Mouse (Mus musculus) kidney, adult 2 months (tissue): Measurements from ENCODE around the gene Capn15. TPM values are rescaled to one million over a fixed set of nuclear protein-coding genes. Genes with fewer than 3 reads are reported as not detected.

ENCODE experiments used
- DNase-seq: peaks from one replicate; pipeline ENCODE4 v3.0.0; 2021
- H3K27ac ChIP-seq: fragments of 200-500 bp; 2 replicates; pipeline ENCODE4 v1.5.1; 2012; ENCODE audit warnings: low read depth, low read length, control low read depth, inconsistent platforms; ENCODE audit not compliant: insufficient read depth
- H3K27me3 ChIP-seq: fragments of 200-500 bp; replicated peaks from 2 replicates; pipeline ENCODE4 v1.6.1; 2012; ENCODE audit warnings: mild to moderate bottlenecking, moderate library complexity, low read length, inconsistent platforms; ENCODE audit not compliant: control insufficient read depth, insufficient read depth
- H3K36me3 ChIP-seq: fragments of 200-500 bp; 2 replicates; pipeline ENCODE4 v1.6.1; 2012; ENCODE audit warnings: mild to moderate bottlenecking, moderate library complexity, low read length, inconsistent platforms; ENCODE audit not compliant: control insufficient read depth, insufficient read depth
- H3K4me1 ChIP-seq: fragments of 200-500 bp; 2 replicates; pipeline ENCODE4 v1.6.1; 2011; ENCODE audit warnings: low read length; ENCODE audit not compliant: control insufficient read depth, insufficient read depth
- H3K4me3 ChIP-seq: fragments of 200-500 bp; 2 replicates; pipeline ENCODE4 v1.5.1; 2011; ENCODE audit warnings: mild to moderate bottlenecking, low read depth, low read length, control low read depth; ENCODE audit not compliant: insufficient read depth
- CTCF ChIP-seq: fragments of 200-500 bp; conservative IDR thresholded peaks from 2 replicates; pipeline ENCODE4 v1.5.1; 2011; ENCODE audit warnings: low read depth, mild to moderate bottlenecking, control low read depth, low read length, moderate library complexity, mixed read lengths; ENCODE audit not compliant: insufficient read depth, insufficient read length
- POLR2A ChIP-seq: fragments of 200-500 bp; IDR thresholded peaks from one replicate; pipeline ENCODE4 v1.6.1; 2011; ENCODE audit warnings: low read depth, low read length, control low read depth
- WGBS: fragments of 180-500 bp; shearing (Covaris S2); methylation state at CpG from one replicate; pipeline ENCODE4 v1.1.7; 2018; 5-methylcytosine and 5-hydroxymethylcytosine counted together
- polyA plus RNA-seq: library from polyadenylated mRNA; depleted of rRNA; stranded (reverse); fragments of >200 nt; gene quantifications from 2 replicates; pipeline ENCODE4 v1.2.3, GENCODE M21; 2012

Gene Capn15
- polyA plus RNA-seq, 1 experiment: 24.0 TPM

GRCm38 (mm10) chr17:25919786-25920642 is 65.6 kb downstream of the Capn15 start:
- peak; percentile 100 for DNase-seq
- 0 out of 2 replicates have a peak, but pooled peaks have one; percentile 3 for TF ChIP-seq CTCF
- TF ChIP-seq POLR2A: peak; percentile 19
- Histone ChIP-seq H3K27ac (peak overlapping the region; percentile 96), H3K27me3 (no peaks in the 10 kb centered on the region), H3K4me3 (peak overlapping the region; percentile 71), H3K36me3 (no peaks in the 10 kb centered on the region), H3K4me1 (peaks cover 4% of the 10 kb centered on the region; the same call in 1 of the 2 replicates)
- under 1% methylated on average over 39 of the region's 40 CpGs for WGBS

- H3K36me3 ChIP-seq: no peaks in the 10 kb centered on the region
- peak within 1 kb of the TSS; percentile 96 for H3K4me3 ChIP-seq
- peak within 1 kb of the TSS; percentile 96 for H3K27ac ChIP-seq
- peaks cover 11% of the 10 kb centered on the region; the same call in 1 of the 2 replicates for H3K4me1 ChIP-seq
- 1% methylated on average over 77 of the region's 78 CpGs for WGBS
- TF ChIP-seq CTCF (no peak), POLR2A (no peak)
- no peak for DNase-seq
- H3K27me3 ChIP-seq: no peaks in the 10 kb centered on the region
These were observed 66.3 kb downstream of the Capn15 start, which contains the start of gene Rab40c for GRCm38 (mm10) chr17:25919144-25919785. Gene Rab40c, minus strand, starts transcription at chr17:25919727.

- WGBS: 75% methylated on average over 9 of the region's 9 CpGs
- no peak overlapping the region for H3K27ac ChIP-seq
- H3K27me3 ChIP-seq: no peaks in the 10 kb centered on the region
- no peak for DNase-seq
- TF ChIP-seq POLR2A (no peak), CTCF (no peak)
- no peaks in the 10 kb centered on the region for H3K36me3 ChIP-seq
- peaks cover 20% of the 10 kb centered on the region; the same call in 1 of the 2 replicates for H3K4me1 ChIP-seq
- H3K4me3 ChIP-seq: peak overlapping the region; percentile 96
These were observed 67.4 kb downstream of the Capn15 start for GRCm38 (mm10) chr17:25918037-25918750.

GRCm38 (mm10) chr17:25916931-25917647 is 68.5 kb downstream of the Capn15 start:
- no peak for DNase-seq
- TF ChIP-seq POLR2A: no peak
- TF ChIP-seq CTCF: no peak
- WGBS: 73% methylated on average over 8 of the region's 8 CpGs

GRCm38 (mm10) chr17:25914295-25914694 is 71.3 kb downstream of the Capn15 start:
- no peaks in the 10 kb centered on the region for H3K27me3 ChIP-seq
- H3K36me3 ChIP-seq: no peaks in the 10 kb centered on the region
- peaks cover 30% of the 10 kb centered on the region for H3K4me1 ChIP-seq
- H3K27ac ChIP-seq: peak overlapping the region; percentile 43
- no peak for DNase-seq
- H3K4me3 ChIP-seq: no peak overlapping the region
- 66% methylated on average over 4 of the region's 4 CpGs for WGBS
- no peak for TF ChIP-seq CTCF

More at GRCm38 (mm10) chr17:25916931-25917647, 68.5 kb downstream of the Capn15 start:
- Histone ChIP-seq H3K4me3 (no peak overlapping the region), H3K4me1 (peaks cover 23% of the 10 kb centered on the region), H3K36me3 (no peaks in the 10 kb centered on the region), H3K27me3 (no peaks in the 10 kb centered on the region), H3K27ac (no peak overlapping the region)

- no peak overlapping the region for H3K4me3 ChIP-seq
- 38% methylated on average over 1 of the region's 1 CpGs for WGBS
- no peaks in the 10 kb centered on the region for H3K27me3 ChIP-seq
- no peak for TF ChIP-seq POLR2A
- TF ChIP-seq CTCF: no peak
- H3K36me3 ChIP-seq: no peaks in the 10 kb centered on the region
- peak; percentile 46 for DNase-seq
- peaks cover 30% of the 10 kb centered on the region for H3K4me1 ChIP-seq
- peak overlapping the region; percentile 86 for H3K27ac ChIP-seq
These were observed 71.7 kb downstream of the Capn15 start for GRCm38 (mm10) chr17:25913877-25914275.
